Mouse (Mus musculus) T-helper 1 cell (primary cell): ENCODE results near the gene Zfp652.
"Not testable (repeated sequence)": the region's sequence is repeated elsewhere in the genome, so short reads cannot be mapped to it uniquely, and the experiment has no call there.

Experiments
- in situ Hi-C: fragments of 300-600 bp; cut with MboI, MseI; formaldehyde crosslinking; loops from one replicate; pipeline ENCODE4 v1.15.1; 2025; ENCODE audit warnings: high pct_unique_total_duplicates

The Zfp652 gene

DNA sequence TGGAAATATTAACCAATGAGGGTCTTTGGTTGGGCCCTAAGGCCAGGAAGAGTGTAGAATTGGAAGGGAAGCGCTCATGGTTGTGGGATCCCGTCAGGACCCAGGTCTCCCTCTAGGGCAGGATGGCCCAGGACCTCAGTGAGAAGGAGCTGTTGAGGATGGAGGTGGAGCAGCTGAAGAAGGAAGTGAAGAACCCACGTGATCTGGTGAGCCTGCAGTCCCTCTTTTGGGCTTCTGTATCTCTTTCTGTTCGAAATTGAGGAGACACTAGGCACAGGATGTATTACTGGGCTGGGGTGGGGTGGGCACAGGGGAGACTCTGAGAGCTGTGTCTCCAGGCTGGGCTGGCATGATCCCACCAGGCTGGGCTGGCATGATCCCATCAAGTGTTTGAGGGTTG, 132.5 kb downstream of the Zfp652 start:
- in situ Hi-C loops: no loop called here

DNA sequence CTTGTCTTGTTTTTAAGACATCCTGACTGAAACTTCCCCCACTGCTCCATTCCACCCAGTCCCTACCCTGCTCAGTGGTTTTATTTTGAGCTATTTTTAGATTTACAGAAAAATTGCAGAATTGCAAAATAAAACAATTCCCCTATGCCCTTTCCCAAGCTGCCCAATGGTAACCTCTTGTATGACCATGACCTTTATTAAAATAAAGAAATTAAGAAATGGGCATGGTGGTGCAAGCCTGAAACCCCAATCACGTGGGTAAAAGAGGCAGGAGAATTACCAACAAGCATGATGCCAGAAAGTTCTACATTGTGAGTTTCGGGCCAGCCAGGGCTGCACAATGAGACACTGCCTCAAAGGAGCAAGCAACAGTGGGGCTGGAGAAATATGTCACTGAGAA, 138.4 kb downstream of the Zfp652 start:
- in situ Hi-C loops: no loop called here

DNA sequence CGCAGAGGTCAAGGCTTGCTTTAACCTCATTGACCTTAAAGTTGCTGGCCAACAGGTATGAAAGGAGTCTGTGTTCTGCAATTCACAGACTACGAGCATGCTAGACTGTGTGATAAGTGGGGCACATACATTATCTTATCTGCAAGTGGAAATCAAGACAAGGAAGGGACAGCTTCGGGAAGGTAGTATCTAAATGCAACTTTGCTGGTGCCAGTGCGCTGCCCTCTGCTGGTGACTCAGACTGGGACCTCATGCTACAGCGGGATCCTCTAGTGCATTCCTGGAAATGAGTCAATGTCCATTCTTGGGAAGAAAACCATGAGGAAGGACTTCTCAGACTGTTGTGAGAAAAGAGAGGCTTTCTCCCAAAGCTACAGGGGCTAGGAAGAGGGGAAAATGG, 141.2 kb downstream of the Zfp652 start:
- in situ Hi-C loops: no loop called here

DNA sequence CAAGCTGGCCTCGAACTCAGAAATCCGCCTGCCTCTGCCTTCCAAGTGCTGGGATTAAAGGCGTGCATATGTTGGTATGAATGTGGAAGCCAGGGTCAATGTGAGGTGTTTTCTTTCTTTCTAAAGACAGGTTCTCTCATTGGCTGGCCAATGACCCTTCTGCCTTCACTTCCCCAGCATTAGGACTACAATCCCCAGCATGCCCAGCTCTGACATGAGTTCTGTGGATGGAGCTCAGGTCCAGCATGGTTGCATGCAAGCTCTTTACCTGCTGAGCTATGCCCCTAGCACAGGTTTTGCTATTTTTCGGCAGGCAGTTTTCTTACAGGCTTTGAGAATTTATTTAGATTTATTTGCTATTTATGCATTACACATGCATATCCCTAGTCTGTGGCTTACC, 144.8 kb downstream of the Zfp652 start:
- in situ Hi-C loops: no loop called here

DNA sequence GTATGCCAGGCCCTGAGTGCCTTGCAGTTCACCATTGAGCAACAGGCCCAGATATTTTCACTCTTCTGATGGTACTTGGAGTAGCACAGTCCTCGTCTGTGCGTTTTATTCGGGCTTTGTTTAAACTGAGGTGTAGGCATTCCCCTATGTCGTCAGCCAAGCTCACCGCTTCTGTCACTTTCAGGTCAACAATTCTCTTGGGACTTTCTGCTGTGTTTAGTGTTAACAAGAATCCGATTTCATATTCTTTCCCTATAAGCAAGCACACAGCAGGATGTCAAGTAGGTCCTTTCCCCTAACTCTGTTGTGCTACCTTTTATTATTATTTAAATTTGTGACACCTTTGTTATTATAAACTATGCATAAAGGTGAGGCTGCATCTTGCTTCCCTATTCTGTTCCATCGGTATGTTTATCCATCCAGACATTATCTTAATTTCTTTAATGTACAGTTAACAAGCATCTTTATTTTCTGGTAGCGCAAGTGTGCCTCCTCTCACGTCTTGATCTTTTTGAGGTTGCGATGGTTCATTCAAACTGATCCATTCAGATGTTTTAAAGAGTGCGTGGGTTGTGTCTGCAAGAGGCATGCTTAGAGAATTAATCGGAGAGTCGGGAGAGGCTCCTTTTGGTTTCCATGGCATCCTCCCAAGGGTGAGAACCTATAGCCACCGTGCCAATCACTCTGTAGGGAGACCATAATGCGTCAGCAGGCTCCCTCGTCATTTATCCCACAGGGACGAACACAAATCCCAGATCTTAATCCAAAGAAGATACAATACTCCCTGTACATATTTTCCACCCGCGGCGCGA, 145.4 kb downstream of the Zfp652 start:
- in situ Hi-C loops: no loop called here

DNA sequence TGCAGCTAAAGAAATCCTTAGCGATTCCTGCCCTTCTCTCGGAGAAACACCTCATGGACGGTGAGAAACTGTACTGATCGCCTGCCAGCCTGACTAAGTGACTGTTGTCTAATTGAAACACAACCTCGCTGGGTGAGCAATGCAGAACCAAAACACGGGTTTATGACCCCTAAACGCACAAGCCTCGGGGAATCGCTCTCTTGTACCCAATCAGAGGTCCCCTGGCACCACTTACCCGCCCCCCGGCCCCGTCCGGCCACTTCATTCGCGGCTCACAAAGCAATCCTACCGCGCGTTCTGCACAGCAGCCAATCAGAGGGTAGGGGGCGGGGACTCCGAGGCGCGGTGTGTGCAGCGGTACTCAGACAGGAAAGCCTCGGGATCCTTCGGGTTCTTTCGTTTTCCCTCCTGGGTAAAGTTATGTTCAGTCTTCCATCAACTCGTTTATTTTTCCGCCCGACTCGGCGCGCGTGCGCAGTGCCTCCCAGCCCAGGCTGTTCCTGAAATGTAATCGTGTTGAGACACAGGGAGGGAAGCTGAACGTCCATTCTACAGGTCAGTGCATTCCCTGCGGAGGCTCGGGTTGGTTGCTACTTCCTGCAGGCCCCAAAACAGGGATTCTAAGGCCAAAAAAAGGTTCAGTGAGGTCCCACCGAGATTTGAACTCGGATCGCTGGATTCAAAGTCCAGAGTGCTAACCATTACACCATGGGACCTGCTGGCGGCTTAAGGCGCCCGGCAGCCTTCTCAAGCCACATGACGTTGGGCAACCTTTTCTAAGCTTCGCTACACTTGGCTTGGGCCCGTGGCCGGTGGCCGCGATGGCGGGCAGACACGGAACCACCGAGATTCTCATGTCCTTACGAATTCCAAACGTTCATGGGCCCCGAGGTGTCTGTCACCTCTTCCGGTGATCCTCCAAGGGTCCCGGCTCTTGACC, 146.3 kb downstream of the Zfp652 start:
- in situ Hi-C loops: no loop called here

DNA sequence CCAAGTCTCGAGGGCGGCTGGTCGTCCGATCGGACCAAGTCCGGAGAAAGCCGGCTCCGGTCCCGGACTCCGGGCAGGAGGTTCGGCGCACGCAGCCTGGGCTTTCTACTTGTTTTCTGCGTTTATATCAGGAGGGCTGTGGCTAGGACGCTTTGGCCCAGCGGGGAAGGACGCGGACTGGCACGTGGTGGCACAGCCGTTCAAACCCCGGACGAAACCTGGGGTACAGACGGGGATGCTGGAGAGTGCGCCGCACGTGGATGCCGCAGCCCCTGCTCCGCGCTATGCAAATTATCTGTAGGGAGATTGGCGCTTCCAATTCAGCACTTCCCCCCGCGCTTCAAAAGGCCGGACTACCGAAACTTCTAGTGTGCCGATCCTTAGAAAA, 147.0 kb downstream of the Zfp652 start:
- in situ Hi-C loops: no loop called here

DNA sequence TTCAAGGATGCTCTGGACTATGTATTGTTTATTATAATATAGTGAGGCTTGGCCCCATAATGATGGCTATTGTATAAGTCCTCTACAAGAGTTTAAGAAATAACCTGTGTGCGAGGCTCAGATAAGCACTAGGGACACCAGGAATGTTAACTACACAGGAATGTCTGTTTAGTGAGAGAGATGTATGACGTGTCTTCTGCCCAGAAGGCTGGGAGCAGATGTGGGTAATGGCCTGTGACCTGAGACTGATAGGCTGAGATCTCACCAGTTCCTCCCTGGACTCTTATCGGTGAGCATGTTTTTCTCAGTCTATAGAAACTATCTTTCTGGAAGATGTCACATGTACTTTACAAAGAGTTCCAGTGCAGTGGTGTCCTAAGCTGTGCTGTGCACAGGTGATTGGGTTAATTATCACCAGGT, 147.6 kb downstream of the Zfp652 start:
- in situ Hi-C loops: no loop called here

DNA sequence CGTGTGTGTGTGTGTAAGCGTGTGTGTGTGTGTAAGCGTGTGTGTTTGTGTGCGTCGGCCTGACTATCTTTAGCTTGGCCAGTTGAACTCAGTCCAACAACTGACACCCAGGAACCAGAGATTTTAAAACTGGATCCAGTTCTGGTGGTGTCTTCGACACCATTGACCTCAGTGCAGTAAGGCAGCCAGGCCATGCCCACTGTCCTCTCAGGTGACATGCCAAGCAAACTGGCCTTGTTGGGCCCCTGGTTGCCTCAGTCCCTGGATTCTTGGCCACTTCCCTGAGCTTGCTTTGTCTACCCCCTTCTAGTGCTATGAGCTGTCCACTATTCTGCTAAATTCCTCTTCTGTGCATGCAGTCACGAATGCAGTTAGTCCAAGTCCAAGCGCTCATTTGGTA, 148.9 kb downstream of the Zfp652 start:
- in situ Hi-C loops: no loop called here

DNA sequence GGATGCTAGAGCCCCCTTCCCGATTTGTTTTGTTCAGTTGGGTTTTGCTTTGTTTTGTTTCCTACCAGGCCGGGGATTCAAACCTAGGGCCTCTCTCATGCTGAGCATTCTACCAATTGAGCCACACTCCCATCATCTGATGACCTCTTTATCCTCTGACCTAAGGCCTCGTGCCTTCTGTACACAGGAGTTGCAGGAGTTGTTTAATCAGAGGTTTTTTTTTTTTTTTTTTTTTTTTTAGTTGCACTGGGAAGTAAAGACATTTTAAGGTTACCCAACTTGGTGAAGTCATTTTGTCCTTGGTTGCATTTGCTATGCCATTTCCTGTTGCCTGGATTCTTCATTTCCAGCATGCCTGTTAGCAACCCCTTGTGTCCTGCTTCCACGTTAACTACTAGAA, 157.0 kb downstream of the Zfp652 start:
- in situ Hi-C loops: no loop called here

DNA sequence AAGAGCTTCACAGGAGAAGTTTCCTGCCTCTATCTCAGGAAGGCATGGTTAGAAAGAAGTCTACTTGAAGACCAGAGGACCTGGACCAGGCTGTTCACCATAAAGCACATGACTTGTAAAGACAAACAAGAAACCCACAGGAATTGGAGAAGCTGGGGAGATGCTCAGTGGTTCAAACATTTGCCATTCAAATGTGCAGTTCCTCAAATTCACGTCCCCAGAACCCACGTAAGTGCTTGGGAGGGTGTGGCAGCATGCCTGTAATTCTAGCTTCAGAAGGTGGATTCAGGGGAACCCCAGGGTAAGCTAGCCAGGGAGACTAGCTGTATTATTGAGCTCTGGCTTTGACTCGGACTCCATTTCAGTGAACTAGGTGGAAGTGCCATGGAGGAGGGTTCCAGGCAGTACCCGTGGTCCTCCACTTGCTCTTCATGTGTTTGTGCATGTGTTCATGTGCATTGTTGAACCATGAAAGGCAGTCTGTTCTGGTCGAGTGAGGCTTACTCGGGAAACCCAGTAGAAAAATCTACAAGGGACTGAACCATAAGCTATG, 157.5 kb downstream of the Zfp652 start:
- in situ Hi-C loops: no loop called here

DNA sequence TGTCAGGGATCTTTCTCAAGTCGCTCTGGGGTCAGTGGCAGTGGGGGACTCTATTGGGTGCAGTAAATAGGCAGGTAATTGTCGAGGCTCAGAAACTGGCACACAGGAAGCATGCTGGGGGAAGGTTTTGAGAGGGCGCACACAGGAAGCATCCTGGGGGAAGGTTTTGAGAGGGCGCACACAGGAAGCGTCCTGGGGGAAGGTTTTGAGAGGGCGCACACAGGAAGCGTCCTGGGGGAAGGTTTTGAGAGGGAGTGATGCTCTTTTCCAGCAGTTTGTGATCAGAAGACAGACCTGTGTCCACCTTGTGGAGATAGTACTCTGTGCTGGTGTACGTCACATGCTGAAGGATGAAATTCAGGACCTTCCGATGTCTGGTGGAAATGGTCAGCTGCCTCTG, 163.3 kb downstream of the Zfp652 start:
- in situ Hi-C loops: no loop called here

DNA sequence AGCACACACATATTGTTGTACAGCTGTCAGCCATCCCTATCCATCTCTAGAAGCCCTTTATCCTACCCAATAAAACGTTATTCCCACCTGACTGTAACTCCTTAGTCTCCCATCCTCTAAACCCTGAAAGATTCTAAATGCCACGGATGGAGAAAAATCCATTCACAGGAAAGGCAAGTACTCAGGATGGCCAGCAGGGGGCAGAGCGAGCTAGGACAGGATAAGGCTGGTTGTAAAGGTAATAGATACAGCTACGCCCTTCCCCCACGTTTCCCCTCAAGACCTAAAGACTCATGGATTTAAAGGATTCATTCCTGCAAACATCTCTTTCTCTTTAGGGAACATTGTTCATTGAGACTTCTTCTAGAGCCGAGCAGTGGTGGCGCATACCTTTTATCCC, 163.8 kb downstream of the Zfp652 start:
- in situ Hi-C loops: no loop called here

DNA sequence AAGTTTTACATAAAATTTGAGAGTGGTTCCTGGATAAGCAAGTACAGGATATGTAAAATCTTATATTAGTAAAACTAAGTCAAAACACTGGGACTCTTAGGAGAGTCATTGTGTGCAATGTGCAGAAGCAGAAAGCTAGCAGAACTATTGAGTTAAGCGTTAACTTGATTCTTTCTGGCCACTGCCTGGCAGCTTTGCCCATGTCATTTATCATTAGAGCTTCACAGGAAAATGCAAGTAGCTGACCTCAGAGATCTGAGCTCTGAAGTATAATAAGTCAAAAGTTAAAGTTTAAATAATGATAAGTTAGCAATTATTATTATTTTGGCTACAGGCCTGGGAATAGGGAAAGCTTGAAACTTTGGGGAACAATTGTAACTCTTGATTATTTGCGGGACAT, 167.4 kb downstream of the Zfp652 start:
- in situ Hi-C loops: not testable (repeated sequence)
